Mouse (Mus musculus): ENCODE measurements around the gene Aida. TPM values are rescaled to one million over a fixed set of nuclear protein-coding genes. Genes with fewer than 3 reads are reported as not detected.

The Aida gene
- 73.8 to 86.8 TPM (median 81.1 TPM) in 4 replicates for total RNA-seq (2023; ENCODE audit: inconsistent age)

DNA sequence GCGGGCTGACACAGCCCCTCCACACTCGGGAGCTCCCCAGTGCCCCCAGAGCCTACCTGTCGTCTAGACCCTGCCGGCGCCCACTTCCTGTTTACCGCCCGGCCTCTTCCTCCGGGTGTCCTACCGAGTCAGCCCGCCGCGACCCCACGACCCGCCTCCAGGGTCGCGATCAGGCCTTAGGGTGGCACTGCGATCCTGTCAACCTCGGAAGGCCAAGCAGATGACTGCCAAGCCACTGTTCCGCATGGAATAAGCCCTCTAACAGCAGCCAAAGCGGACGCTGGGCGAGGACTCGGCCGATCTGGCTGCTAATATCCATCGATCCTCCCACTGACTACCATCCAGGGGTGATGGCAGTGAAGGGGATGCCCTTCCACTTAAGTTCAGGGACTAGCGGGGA lies at the start of gene Aida:
Gene Aida (plus strand): TSS at position 126 of the 400 bp plus-strand sequence.

DNA sequence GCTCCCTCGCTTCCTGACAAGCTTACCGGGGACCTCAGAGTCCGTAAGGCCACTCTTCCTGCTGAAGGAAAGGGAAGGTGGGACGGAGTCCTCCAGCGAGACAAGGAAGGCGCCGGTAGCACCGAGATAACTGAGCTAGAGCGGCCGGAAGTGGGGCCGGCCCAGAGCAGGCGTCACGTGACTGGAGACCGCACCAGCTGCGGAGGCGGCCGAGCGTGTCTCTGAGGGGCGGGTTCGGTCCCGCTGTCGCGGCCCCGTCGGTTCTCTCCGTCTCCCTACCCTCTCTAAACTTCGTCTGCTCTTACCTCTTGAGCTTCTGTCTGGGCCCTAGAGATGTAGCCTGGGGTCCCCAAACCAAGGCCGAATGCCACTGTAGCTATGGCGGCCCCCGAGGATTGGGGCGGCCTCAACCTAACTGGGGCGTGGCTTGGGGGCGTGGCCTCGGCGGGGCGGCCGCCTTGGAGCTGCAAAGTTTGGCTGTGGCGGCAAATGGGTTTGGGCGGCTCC lies 540 bp downstream of the Aida start, which contains the start of gene Brox:
Gene Brox (minus strand): TSS at position 393 of the 507 bp plus-strand sequence.

DNA sequence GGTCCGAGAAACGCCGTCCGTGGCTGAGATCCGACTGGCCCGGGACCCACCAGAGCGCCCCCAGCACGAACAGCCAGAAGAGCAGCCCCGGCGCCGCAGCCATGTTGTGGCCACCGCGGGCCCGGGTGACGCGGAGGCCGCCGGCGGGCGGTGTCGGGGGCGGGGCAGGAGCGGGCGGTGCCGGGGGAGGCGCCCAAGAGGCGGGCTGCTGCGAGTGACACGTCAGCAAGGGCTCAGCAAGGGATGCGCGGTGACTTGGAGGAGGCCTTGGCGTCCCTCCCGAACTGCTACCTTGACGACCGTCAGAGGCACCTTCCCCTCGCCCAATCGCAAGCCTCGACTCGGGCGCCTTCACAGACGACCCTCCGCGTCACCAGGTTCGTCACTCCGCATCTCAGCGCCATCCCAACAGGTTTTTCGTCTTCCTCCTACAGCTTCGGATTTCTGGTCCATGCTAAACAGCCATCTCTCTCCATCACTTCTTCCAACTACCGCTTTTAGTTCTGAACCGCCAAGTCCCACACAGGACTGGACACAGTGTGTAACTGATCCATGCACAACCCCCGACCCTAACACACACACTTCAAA lies 73.1 kb downstream of the Aida start, which contains the start of gene Mia3:
Gene Mia3 (minus strand): TSS at position 127 of the 588 bp plus-strand sequence.

Other genes with a start within 250 kb of the Aida start
- 10.8 to 16.1 TPM (median 11.0 TPM) in 4 replicates for gene Disp1, start 75.1 kb upstream of the Aida start, total RNA-seq (2023; ENCODE audit: inconsistent age)
- gene Brox, start 679 bp downstream of the Aida start, total RNA-seq (2023; ENCODE audit: inconsistent age), result 71.2 to 75.8 TPM (median 73.4 TPM) in 4 replicates
- gene Mia3, start 73.0 kb downstream of the Aida start, total RNA-seq (2023; ENCODE audit: inconsistent age), result 168 to 194 TPM (median 179 TPM) in 4 replicates
- gene Taf1a, start 92.4 kb downstream of the Aida start, total RNA-seq (2023; ENCODE audit: inconsistent age), result 22.7 to 25.4 TPM (median 24.2 TPM) in 4 replicates
- gene Hhipl2, start 121.6 kb downstream of the Aida start, total RNA-seq (2023; ENCODE audit: inconsistent age), result 0.21 TPM in 1 of 4 replicates, not detected in the others

Data from B cell, adult (primary cell).